Mouse (Mus musculus): ENCODE data around the gene Zc3hc1.

GRCm38 (mm10) chr6:30354760-30355159 is 36.1 kb downstream of the Zc3hc1 start:
- no peak for TF ChIP-seq CTCF (IDR thresholded peaks at IDR 0.05; ENCODE audit: control insufficient read depth, insufficient read depth, insufficient read length)
- TF ChIP-seq MAX (IDR thresholded peaks at IDR 0.05): no peak

All from C2C12 (cell line).